Mouse (Mus musculus) liver, adult 2 months (tissue): Measurements from ENCODE around the gene Cypt15. TPM values are rescaled to one million over a fixed set of nuclear protein-coding genes. Genes with fewer than 3 reads are reported as not detected.
"Not testable (repeated sequence)": the region's sequence is repeated elsewhere in the genome, so short reads cannot be mapped to it uniquely, and the experiment has no call there.

Experiments
- DNase-seq: peaks from one replicate; pipeline ENCODE4 v3.0.0-alpha.2; 2011; ENCODE audit warnings: low read depth, low spot score; ENCODE audit errors: extremely low read depth
- H3K27ac ChIP-seq: fragments of 200-500 bp; replicated peaks from 2 replicates; pipeline ENCODE4 v1.5.1; 2012; ENCODE audit warnings: low read depth, mild to moderate bottlenecking, control low read depth, inconsistent platforms, low read length; ENCODE audit not compliant: insufficient read depth
- H3K27me3 ChIP-seq: fragments of 200-500 bp; 2 replicates; pipeline ENCODE4 v1.6.1; 2012; ENCODE audit warnings: mild to moderate bottlenecking, moderate library complexity, low read length, inconsistent platforms; ENCODE audit not compliant: control insufficient read depth, insufficient read depth
- H3K36me3 ChIP-seq: fragments of 200-500 bp; 2 replicates; pipeline ENCODE4 v1.6.1; 2012; ENCODE audit warnings: low read length, inconsistent platforms; ENCODE audit not compliant: control insufficient read depth, insufficient read depth
- H3K4me1 ChIP-seq: fragments of 200-500 bp; 2 replicates; pipeline ENCODE4 v1.6.1; 2011; ENCODE audit warnings: low read length; ENCODE audit not compliant: control insufficient read depth, insufficient read depth
- H3K4me3 ChIP-seq: fragments of 200-500 bp; 2 replicates; pipeline ENCODE4 v1.5.1; 2011; ENCODE audit warnings: low read depth, mild to moderate bottlenecking, control low read depth, low read length, moderate library complexity; ENCODE audit not compliant: insufficient read depth
- H3K79me2 ChIP-seq: fragments of 200-500 bp; 2 replicates; pipeline ENCODE4 v1.6.1; 2012; ENCODE audit warnings: inconsistent platforms, mild to moderate bottlenecking, low read length, moderate library complexity; ENCODE audit not compliant: control insufficient read depth, insufficient read depth
- H3K9ac ChIP-seq: fragments of 200-500 bp; 2 replicates; pipeline ENCODE4 v1.6.1; 2012; ENCODE audit warnings: low read depth, mild to moderate bottlenecking, control low read depth, inconsistent platforms, low read length
- CTCF ChIP-seq: fragments of 200-500 bp; IDR thresholded peaks from 2 replicates; pipeline ENCODE4 v1.5.1; 2011; ENCODE audit warnings: low read depth, low read length, control low read depth
- POLR2A ChIP-seq: fragments of 200-500 bp; IDR thresholded peaks from 2 replicates; pipeline ENCODE4 v1.6.1; 2011; ENCODE audit warnings: low read length, control low read depth; ENCODE audit not compliant: insufficient read depth; ENCODE audit errors: extremely low read depth
- WGBS: fragments of 180-500 bp; shearing (Covaris S2); methylation state at CpG from one replicate; pipeline ENCODE4 v1.1.7; 2018; 5-methylcytosine and 5-hydroxymethylcytosine counted together
- polyA plus RNA-seq: library from polyadenylated mRNA; depleted of rRNA; stranded (reverse); fragments of >200 nt; gene quantifications from 2 replicates; pipeline ENCODE4 v1.2.3, GENCODE M21; 2012; rRNA removed
- total RNA-seq: library from RNA; depleted of rRNA; stranded (reverse); fragments of >200 nt; gene quantifications from 2 replicates; pipeline ENCODE4 v1.2.3, GENCODE M21; 2014; rRNA removed

The Cypt15 gene
- total RNA-seq (not detected in 2 replicates), polyA plus RNA-seq (not detected in 2 replicates)

DNA sequence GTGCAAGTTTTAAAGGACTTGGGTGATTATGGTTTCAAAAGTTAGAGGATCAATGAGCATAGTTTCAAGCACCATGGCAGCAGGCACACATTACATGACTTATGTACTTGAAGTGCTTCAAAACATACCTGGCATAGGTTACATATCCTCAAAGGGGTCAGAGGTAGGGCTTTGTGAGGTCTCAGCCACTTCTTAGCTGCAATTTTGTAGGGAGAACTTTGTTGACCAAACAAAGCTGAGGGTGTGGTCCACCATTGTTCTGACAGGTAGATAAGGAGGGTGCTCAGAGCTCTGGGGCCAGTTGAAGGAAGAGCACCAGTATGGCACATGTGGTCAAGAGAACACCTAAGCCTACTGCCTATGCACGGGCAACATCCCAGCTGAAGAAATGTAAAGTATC lies at the start of gene Cypt15:
Cypt15 (plus strand) TSS at position 301 of the 400 bp plus-strand sequence.
- H3K27me3 ChIP-seq, H3K79me2 ChIP-seq, H3K4me3 ChIP-seq, H3K36me3 ChIP-seq, H3K9ac ChIP-seq, DNase-seq, H3K4me1 ChIP-seq, H3K27ac ChIP-seq: not testable (repeated sequence)
- WGBS = 47% methylated on average over 1 of the region's 1 CpGs

- Histone ChIP-seq H3K4me3 (no peak overlapping the region), H3K27me3 (no peaks in the 10 kb centered on the region), H3K9ac (no peak overlapping the region), H3K36me3 (no peaks in the 10 kb centered on the region), H3K79me2 (no peaks in the 10 kb centered on the region), H3K27ac (no peak overlapping the region), H3K4me1 (no peaks in the 10 kb centered on the region)
- 79% methylated on average over 2 of the region's 2 CpGs for WGBS
- TF ChIP-seq POLR2A (no peak), CTCF (no peak)
- no peak for DNase-seq
Measured at GRCm38 (mm10) chrX:39370932-39371331, 24.9 kb downstream of the Cypt15 start.

- Histone ChIP-seq H3K27ac (no peak overlapping the region), H3K27me3 (no peaks in the 10 kb centered on the region), H3K4me1 (no peaks in the 10 kb centered on the region), H3K4me3 (no peak overlapping the region), H3K79me2 (no peaks in the 10 kb centered on the region), H3K36me3 (no peaks in the 10 kb centered on the region), H3K9ac (no peak overlapping the region)
- TF ChIP-seq POLR2A (no peak), CTCF (no peak)
- no peak for DNase-seq
- WGBS = 56% methylated on average over 2 of the region's 2 CpGs
Measured at GRCm38 (mm10) chrX:39378830-39379229, 32.8 kb downstream of the Cypt15 start.

DNA sequence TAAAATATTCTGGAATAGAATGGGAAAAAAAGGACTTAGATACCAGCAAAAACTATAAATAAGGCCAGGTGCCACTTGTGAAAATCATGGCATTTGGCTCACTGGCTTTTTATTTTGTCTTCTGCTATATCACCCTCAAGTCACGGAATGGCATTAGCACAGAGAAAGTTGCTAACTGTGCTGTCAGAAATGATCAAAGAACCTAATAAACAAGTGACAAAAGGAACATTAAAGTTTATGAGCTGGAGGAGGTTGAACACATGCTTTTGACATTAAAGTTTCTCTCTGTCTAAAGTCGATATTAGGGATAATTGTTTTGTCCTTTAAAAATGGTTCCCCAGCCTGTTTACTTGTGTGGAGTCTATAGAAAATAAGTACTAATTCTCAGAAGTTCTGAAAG lies 37.7 kb downstream of the Cypt15 start:
- WGBS = 42% methylated on average over 2 of the region's 2 CpGs
- TF ChIP-seq POLR2A (no peak), CTCF (no peak)
- Histone ChIP-seq H3K9ac (no peak overlapping the region), H3K4me3 (no peak overlapping the region), H3K79me2 (no peaks in the 10 kb centered on the region), H3K4me1 (no peaks in the 10 kb centered on the region), H3K27ac (no peak overlapping the region), H3K36me3 (no peaks in the 10 kb centered on the region), H3K27me3 (no peaks in the 10 kb centered on the region)
- no peak for DNase-seq
